Mouse (Mus musculus): ENCODE results near the gene Tnfrsf13c.

The Tnfrsf13c gene

DNA sequence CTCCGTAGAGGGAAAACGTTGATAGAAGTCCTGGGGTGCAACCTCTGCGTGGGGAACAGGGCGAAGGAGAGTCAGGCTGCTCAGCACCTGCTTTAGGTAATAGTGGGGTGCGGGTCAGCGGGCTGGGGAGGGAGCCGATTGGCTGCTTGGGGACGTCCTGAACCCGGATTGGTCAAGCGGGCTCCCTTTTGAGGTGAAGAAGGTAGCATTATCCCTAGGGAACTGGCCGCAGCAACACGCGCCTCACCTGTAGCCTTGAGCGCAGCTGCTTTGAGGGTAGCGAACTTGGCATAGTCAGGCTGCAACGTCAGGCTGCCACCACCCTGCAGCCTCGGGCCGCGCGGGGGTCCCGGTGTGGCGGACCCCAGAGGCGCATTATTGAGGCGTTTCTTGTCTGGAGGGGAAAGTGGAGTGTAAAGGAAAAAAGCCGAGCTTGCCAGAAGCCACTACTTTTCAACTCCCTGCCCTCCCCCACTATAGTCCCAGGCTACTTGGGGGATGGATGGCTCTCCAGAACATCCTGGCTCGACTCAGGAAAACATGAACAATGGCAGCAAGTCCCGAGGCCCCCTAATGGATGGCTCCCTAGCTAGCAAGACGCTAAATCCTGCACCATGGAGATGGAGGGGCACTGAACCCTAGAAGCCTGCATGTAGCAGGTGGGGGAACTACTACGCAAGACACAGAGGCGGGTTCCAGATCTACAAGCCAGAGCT lies 16.5 kb downstream of the Tnfrsf13c start:
- no peak for DNase-seq (ENCODE audit: low spot score in 2 of 2)

DNA sequence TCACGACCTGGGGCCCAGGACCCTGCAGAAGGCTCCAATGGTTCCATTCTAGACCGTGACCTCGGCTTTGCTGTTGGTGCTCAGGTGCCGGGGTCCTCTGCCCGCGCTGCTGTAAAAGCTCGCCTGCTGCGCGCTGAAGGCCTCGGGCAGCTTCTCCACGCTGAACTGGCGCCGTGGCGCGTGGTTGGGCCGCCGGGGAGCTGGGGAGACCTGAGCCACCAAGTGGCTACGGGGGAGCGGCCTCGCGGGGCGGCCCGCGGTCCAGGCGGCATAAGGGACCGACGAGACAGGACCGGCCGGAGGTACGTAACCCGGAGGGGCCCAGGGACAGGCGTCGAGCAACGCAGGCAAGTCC lies 17.1 kb downstream of the Tnfrsf13c start:
- DNase-seq (ENCODE audit: low spot score in 2 of 2) = no peak

DNA sequence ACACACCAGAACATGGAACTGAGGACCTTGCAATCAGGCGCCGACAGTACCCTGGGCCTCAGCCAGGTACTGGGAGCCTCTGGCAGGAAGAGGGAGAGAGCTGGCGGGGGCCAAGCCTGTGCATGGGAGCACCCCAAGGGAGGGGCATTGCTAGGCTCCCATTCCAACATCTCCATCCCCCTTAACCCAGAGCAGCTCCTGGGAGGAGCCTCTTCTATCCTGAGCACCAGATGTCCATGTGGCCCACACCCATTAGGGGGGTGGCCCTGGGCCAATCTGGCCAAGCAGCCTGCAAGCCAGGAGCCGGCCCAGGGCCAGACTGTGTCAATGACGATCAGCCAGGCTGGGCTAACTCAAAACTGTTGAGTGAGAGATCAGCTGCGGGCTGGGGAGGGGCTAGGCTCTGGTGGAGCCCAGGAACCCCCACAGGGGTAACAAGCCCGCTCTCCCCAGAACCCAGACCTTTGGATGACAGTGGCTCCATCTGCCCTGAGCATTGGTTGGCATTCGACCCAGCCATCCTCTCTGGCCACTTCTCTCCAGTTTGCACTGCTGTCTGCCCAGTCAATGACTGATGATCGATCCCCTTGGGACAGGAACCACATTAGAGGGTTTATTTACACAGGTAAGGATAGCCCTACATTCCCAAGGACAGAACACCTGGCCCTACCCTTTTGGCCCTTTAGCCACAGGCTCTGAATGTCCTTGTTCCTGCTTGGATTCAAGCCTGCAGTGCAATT lies 17.6 kb downstream of the Tnfrsf13c start:
- no peak for DNase-seq (ENCODE audit: low spot score in 2 of 2)

DNA sequence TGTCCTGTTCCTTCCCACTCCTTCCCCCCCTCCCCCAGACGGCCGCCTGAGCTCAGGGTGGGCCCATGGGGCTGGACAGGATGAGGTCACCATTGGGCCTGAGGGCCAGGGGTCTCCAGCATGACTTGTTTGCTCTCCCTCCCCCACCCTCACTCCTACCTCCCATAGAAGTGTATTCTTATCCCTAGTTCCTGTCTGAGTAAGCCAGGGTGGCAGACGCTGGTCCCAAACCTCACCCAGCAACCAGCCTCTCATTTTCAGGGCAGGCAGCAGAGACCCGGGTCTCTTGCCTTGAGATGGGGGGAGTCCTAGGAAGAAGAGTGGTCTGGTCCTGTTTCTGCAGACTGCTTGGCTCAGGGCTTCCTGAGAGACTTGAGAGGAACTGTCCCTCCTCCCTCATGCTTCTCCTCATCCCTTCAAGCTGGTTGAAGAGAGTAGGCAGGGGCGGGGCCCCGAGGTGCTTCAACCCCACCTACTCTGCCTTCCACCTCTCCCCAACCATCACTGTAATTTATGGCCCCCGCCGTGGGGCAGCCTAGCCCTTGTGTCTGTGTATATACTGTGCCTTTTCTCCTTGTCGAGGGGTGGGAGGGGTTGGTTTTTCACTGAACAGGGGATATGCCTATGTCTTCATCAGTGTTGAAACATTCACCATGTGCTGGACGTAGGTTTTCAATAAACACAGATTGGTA lies 19.3 kb downstream of the Tnfrsf13c start:
- no peak for DNase-seq (ENCODE audit: low spot score in 2 of 2)

DNA sequence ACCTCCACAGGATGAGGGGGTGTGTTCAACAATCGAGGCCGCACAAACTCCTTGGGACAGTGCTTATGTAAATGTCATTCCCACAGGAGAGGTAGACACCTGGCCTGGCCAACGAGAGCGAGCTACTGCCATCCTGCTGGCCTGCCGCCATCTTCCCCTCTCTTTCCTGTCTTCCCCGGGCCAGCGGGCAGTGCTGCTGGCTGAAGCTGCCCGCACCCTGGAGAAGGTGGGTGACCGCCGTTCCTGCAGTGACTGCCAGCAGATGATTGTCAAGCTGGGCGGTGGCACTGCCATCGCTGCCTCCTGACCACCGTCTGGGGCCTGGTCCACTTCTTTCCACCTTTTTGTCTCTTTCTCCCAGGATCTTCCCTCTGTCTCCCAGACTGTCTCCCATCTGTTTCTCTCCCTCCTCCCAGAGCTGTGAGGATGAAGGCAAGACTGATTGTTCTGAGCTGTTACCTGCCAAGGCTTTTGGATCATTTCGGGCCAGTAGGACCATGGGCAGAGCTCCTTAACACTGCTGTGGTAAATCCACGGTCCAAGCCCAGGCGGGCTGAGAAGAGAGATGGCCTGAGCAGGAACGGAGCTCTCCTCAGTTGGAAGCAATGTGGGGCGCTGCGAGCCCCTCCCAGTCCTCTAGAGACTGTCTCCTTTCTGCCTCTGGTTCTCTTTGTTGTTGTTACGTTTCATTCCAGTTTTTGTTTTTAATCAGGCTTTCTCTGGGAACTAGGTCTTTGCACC lies 20.4 kb downstream of the Tnfrsf13c start:
- no peak for DNase-seq (ENCODE audit: low spot score in 2 of 2)

DNA sequence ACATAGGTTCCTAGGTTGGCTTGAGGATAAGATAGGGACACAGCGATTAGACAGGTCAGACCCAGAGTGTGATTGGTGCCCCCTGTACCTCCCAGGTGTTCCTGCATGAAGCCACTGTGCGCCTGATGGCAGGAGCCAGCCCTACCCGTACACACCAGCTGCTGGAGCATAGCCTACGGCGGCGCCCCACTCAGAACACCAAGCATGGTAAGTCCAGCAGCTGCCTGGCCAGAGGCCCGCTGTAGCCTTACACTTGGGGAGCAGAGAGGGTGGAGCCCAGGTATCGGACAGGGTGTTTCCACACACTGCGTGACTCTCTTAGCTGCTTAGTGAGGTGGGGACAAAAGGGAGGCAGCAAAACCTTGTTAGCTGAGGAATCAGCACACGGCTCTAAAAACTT lies 21.1 kb downstream of the Tnfrsf13c start:
- no peak for DNase-seq (ENCODE audit: low spot score in 2 of 2)

DNA sequence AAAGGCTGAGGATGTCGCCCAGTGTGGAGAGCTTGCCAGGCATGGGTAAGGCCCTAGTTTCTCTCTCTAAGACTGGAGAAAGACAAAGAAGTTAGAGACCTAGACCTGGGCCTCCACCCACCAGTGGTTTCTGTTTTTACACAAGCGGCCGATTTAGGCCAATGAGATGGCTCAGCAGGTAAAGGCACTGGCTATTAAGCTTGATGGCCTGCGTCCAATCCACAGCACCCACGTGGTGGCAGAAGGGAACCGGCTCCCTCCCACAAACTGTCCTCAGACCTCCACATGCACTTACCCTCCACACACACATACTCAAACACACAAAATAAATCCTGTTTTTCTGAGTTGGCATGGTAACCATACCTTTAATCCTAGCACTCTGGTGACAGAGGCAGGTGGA lies 22.1 kb downstream of the Tnfrsf13c start:
- DNase-seq (ENCODE audit: low spot score in 2 of 2) = no peak

DNA sequence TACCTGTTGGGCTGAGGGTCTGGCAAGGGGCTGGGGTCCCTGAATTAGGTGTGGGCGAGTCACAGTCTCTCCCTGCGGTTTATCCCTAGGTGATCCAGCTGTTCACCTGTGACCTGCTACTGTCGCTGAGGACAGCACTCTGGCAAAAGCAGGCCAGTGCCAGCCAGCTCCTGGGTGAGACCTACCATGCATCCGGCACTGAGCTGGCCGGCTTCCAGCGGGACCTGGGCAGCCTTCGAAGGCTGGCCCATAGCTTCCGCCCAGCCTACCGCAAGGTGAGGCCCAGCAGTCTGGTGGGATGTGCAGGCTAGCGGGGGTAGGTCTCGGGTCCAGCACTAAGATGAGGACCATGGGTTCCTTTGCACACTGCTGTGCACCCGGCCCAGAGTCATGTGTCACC lies 24.6 kb downstream of the Tnfrsf13c start:
- no peak for DNase-seq (ENCODE audit: low spot score in 2 of 2)

DNA sequence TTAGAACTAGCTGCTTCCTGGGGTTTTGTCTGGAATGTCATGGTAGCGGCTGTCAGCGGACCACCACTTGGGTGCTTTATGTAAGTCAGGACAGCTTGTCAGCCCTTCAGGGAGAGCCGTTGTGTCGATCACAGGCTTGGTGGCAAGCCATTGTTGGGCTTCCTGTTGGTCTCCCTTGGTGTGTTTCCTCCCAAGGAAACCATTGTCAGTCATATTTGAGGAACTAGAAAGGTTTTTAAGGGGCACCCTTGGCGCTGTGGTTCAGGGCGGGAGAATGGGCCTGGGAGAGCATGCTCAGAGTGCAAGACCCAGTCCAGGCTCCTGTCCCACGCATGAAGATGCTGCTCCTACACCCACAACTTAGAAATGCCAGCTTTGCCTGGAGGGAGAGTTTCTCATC lies 25.8 kb downstream of the Tnfrsf13c start:
- DNase-seq (ENCODE audit: low spot score in 2 of 2) = no peak

DNA sequence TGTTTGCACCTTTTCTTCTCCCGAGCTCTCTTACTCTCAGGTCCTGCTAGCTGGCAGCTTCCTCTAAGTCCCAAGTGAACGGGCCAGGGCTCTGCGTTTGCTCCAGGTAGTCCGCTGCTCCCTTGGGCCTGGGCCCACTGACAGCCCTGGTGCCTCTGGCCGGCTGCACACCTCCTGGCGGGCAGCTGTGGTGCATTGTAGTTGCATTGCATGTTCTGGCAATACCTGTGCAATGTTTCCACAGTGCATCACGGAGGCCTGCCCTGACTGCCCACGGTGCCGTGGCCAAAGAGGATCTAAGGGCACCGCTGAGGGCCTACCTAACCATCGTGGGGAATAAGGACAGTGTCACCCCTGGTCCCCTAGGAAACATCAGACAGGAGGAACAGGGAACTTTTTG lies 26.2 kb downstream of the Tnfrsf13c start:
- no peak for DNase-seq (ENCODE audit: low spot score in 2 of 2)

DNA sequence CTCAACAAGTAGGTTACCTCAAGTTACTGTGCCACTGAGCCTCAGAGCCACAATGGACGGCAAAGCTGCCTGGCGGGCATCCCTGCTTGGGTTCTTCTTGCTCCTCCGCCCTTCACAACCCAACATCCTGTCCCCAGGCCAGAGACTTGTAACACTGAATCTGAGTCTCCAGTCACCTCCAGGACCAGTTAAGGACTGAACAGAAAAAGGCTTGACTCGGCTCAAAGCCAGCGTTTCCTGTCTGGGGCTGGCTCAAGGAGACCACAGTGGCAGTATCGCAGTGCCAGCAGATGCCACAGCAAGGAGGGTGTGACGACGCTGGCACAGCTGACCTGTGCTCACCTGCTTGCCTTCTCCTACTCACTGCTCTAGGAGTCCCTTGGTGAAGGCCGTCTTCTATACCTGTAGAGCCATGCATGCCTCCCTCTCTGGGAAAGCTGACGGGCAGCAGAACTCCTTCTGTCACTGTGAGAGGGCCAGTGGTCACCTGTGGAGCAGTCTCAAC lies 26.9 kb downstream of the Tnfrsf13c start:
- no peak for DNase-seq (ENCODE audit: low spot score in 2 of 2)

DNA sequence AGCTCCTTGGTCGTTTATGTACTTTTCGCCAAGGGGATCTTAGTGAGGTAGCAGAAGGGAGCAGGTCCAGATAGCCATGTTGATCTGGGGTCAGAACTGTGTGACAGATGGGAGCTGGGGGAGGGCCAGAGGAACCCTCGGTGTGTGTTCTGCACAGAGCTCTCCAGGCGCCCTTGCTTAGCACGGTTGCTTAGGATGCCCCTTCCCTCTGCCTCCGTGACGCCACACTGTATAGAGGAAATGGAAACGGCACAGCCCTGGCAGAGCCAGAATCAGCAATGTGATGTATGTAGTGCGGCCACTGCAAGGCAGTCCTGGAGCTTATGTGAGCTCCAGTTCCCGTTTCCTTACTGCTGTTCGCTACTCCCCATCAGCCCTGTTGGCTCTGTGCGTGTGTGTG lies 27.9 kb downstream of the Tnfrsf13c start:
- DNase-seq (ENCODE audit: low spot score in 2 of 2) = no peak

DNA sequence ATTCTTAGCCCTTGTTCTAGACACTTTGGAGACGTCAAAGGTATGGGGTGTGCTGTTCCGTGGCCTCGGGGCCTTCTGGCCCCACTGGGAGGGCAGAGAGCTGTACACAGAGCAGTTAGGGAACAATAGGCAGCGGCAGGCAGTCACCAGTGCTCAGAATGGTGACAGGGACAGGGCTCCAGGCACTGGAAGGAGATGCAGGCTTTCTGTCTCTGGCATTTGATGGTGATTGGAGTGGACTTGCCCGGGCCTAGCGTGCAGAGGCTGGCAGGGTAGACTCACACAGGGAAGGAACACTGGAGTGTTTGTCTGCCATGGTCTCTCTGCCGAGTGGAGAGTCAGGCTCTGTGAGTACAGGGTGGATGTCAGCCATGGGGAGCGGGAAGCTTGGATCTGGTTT lies 31.6 kb downstream of the Tnfrsf13c start:
- no peak for DNase-seq (ENCODE audit: low spot score in 2 of 2)

DNA sequence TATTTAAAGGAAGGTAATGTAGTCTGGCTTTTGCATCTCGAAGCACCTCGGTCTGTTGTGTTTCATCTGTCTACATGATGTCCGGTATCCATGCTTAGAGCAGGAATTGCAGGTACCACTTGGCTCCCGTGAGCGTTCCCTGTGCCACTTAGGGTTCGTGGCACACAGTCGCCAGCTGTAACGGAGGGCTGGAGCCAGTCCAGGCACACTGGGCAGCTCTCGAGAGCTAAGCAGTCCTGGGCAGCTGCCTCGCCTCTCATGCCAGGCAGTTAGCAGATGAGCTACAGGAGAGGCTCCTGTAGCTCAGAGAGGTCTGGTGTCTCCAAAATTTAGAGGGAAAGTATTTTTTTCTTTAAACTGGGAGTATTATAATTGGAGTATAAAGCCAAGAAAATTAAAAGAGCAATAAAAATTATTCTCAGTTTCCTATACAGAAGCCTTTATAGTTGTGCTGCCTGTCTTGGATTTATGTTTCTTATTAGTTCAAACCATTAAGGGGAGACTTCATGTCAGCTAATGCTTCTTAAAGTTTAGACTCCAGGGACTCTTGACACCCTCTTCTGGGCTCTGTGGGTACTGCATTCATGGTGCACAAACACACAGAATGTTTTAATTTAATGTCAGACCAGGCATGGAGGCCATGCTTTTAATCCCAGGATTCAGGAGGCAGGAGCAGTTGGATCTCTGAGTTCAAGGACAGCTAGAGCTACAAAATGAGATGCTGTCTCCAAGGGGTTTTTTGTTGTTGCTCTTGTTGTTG lies 35.5 kb downstream of the Tnfrsf13c start:
- DNase-seq (ENCODE audit: low spot score in 2 of 2) = peak in 1 of 2 experiments; percentile 65

DNA sequence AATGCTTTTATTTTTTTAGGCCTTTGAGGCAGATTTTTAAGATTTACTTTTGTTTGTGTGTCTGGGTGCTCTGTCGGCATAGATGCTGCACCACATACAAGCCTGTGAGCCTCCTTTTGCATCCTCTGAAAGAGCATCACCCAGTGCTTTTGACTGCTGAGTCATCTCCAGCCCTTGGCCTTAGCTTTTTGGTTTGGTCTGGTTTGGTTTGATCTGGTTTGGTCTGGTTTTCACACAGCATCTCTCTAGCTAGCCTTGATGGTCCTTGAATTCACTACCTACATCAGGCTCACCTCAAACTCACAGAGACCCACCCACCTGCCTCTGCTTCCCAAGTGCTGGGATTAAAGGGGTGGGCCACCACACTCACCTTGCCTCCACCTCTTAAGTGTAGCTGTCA lies 36.2 kb downstream of the Tnfrsf13c start:
- DNase-seq (ENCODE audit: low spot score in 2 of 2) = no peak

DNA sequence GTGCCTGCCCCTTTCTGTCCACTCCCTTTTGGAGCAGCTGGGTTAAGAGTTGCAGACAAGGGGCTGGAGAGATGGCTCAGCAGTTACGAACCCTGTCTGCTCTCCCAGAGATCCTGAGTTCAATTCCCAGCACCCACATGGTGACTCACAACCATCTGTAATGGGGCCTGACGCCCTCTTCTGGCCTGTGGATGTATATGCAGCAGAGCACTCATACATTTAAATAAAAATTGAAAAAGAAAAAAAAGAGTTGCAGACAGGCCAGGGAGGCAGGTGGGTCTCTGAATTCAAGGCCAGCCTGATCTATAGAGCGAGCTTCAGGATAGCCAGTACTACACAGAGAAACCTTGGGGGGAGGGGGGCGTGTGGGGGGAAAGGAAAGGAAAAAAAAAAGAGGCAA lies 36.8 kb downstream of the Tnfrsf13c start:
- DNase-seq (ENCODE audit: low spot score in 2 of 2) = no peak

DNA sequence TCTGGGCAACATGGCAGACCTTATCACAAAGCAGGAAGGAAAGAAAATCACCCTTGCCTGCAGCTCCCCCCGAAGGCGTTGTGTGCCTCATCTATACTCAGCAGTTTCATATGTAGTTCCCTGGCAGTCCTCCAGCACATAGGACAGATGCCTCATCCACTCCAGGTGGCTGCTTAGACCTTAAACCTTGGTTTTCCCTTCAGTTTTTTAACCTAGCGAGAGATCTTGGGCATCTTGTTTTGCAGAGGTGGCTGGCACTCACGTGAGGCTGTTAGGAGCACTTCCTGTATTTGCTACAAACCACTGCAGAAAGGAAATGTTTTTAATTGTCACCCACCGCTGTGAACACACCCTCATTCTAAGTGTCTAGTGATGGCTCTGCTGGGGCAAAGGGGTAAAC lies 37.2 kb downstream of the Tnfrsf13c start:
- DNase-seq (ENCODE audit: low spot score in 2 of 2) = no peak

DNA sequence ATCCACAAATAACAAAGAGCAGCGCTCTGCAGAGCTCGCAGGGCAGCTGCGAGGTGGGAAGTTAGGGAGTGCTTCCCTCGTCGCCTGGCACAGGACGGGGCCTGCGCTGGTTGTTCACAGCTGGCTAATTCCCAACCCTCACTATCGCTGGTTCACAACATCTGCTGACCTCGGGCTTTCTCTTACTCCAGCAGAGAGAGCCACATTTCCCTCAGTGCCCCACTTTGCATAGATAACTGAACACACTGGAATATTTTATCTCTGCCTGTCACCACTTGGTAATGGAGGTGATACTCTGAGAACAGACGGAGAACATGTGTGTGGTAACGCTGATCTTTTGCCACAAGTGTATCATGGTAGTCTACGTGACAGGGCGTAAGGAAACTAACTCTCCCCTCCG lies 38.0 kb downstream of the Tnfrsf13c start:
- no peak for DNase-seq (ENCODE audit: low spot score in 2 of 2)

DNA sequence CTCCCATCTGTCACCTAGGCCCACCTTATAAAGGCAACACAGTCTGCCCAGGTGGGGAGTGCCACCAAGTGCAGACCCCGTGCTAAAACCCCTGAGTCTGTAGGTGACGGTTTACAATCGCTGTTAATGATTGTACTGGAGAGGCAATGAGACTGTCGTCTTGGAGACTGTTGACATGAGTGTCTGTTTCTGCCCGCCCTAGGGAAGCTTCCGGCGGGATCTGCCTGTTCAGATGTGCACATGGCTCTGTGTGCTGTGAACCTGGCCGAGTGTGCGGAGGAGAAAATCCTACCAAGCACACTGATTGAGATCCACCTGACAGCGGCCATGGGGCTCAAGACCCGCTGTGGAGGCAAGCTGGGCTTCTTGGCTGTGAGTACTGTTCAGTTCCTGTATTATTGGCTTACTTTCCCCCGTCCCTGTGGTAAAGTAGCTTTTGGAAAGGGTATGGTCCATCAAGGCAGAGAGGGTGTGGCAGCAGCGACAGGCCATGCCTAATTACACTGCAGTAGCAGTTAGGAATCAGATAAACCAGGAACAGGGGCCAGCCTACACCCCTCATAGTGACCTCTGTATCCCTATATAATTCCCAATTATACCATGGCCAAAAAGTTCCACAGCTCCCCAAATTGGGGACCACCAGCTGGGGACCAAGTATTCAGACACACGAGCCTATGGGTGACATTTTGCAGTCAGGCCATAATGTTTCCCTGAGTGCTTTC lies 38.9 kb downstream of the Tnfrsf13c start:
- DNase-seq (ENCODE audit: low spot score in 2 of 2) = no peak

DNA sequence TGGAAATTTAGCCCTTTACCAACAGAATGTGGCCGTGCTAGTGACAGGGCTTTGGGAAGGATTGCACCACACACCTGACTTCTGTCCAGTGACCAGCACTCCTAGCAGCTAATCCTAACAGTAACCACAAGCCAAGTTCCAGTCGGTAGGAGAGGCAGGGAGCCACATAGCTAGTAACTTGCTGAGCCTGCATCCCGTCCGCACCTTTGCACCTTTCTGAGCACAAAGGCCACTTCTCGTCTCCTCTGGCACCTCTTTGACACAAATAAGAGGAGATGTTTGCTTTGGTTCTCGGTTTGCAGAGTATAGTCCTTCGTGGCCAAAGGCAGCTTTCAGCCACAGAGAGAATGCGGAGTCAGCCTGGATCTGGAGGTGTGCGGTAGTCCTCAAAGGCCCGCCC lies 39.5 kb downstream of the Tnfrsf13c start:
- no peak for DNase-seq (ENCODE audit: low spot score in 2 of 2)

DNA sequence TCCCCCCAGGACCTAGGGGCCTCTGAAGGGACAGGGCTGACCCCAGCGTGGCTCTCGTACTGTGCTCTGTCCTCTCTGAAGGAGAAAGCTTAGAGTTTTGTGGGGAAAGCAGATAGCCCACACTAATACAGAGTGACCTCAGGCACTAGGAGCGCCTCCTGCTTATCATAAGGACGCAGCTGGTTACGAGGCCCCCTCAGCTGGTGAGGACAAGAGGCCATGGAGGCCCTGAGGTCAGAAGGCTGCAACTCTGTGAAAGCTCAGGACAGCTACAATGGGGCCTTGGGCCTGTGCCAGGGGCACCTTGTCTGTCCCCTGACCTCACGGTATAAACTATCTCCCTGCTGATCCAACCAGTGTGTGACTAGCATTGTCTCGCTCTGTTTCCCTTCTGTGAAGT lies 40.0 kb downstream of the Tnfrsf13c start:
- no peak for DNase-seq (ENCODE audit: low spot score in 2 of 2)
